ENCODE assay signal across 31 mouse cellular contexts in genomic region chr6:100176914-100177560, GRCm38 (mm10).
DNase-seq lines count a peak whose midpoint lies in the region; ATAC-seq and TF ChIP-seq lines count a peak whose summit lies in the region.
"Had no signal": no experiment of that assay in that cellular context is flagged by ENCODE, and none has a peak within 500 bp of the region (broad histone marks: within the 10 kb centered on the region; RNA-seq: fewer than 3 reads in every experiment).

No protein-coding gene starts in this region.

- no peaks in the 10 kb centered on the region for H3K9me3 ChIP-seq in embryonic facial prominence, embryonic 15.5 days (replicated peaks)
- no peaks in the 10 kb centered on the region for H3K9me3 ChIP-seq in embryonic facial prominence, embryonic 10.5 days
- 0 out of 2 replicates have a peak, but pooled peaks cover 7% of the 10 kb centered on the region for H3K9me3 ChIP-seq in heart, embryonic 12.5 days (replicated peaks)
- H3K9me3 ChIP-seq: embryonic facial prominence, embryonic 12.5 days; heart, embryonic 15.5 days; hindbrain, embryonic 10.5 days; hindbrain, embryonic 13.5 days had no signal

- no peaks in the 10 kb centered on the region for H3K36me3 ChIP-seq in embryonic facial prominence, embryonic 15.5 days
- H3K36me3 ChIP-seq in embryonic facial prominence, embryonic 10.5 days (replicated peaks), result no peaks in the 10 kb centered on the region
- H3K36me3 ChIP-seq in small intestine, adult 2 months (ENCODE audit: control insufficient read depth, insufficient read depth, low read length), result no peaks in the 10 kb centered on the region
- H3K36me3 ChIP-seq in heart, embryonic 12.5 days, result no peaks in the 10 kb centered on the region
- H3K36me3 ChIP-seq: embryonic facial prominence, embryonic 12.5 days; G1E; heart, embryonic 15.5 days; hindbrain, embryonic 10.5 days; hindbrain, embryonic 13.5 days had no signal

- 46% methylated on average over 11 of the region's 11 CpGs for WGBS in embryonic facial prominence, embryonic 15.5 days
- WGBS in embryonic facial prominence, embryonic 10.5 days, result 80% methylated on average over 11 of the region's 11 CpGs
- 86% methylated on average over 11 of the region's 11 CpGs for WGBS in small intestine, adult 2 months
- WGBS in heart, embryonic 12.5 days, result 86% methylated on average over 11 of the region's 11 CpGs

- H3K27me3 ChIP-seq in embryonic facial prominence, embryonic 15.5 days, result peaks cover 10% of the 10 kb centered on the region; the same call in 1 of the 2 replicates
- H3K27me3 ChIP-seq in embryonic facial prominence, embryonic 10.5 days (replicated peaks; ENCODE audit: low read depth, poor library complexity, severe bottlenecking), result peaks cover 71% of the 10 kb centered on the region
- no peaks in the 10 kb centered on the region for H3K27me3 ChIP-seq in small intestine, adult 2 months (ENCODE audit: control insufficient read depth, insufficient read depth, low read length)
- peaks cover 17% of the 10 kb centered on the region for H3K27me3 ChIP-seq in heart, embryonic 12.5 days (replicated peaks)
- H3K27me3 ChIP-seq: CH12.LX had no signal

- H3K4me1 ChIP-seq in embryonic facial prominence, embryonic 15.5 days, result peaks cover 20% of the 10 kb centered on the region
- H3K4me1 ChIP-seq in embryonic facial prominence, embryonic 10.5 days, result peaks cover 10% of the 10 kb centered on the region
- H3K4me1 ChIP-seq in small intestine, adult 2 months (ENCODE audit: control insufficient read depth, insufficient read depth, insufficient read length, low read length), result peaks cover 22% of the 10 kb centered on the region
- peaks cover 18% of the 10 kb centered on the region for H3K4me1 ChIP-seq in heart, embryonic 12.5 days (replicated peaks)
- H3K4me1 ChIP-seq: embryonic facial prominence, embryonic 12.5 days; hindbrain, embryonic 10.5 days; hindbrain, embryonic 13.5 days had no signal

- no peak overlapping the region for H3K9ac ChIP-seq in embryonic facial prominence, embryonic 15.5 days
- H3K9ac ChIP-seq in heart, embryonic 12.5 days, result no peak overlapping the region
- H3K9ac ChIP-seq: embryonic facial prominence, embryonic 12.5 days; heart, embryonic 15.5 days; hindbrain, embryonic 13.5 days had no signal

- no peak for ATAC-seq in embryonic facial prominence, embryonic 15.5 days (ENCODE audit: insufficient number of reproducible peaks, low FRiP score, low TSS enrichment, low read depth)
- peak; percentile 52; the same call in 1 of the 2 replicates for ATAC-seq in frontal cortex, adult (ENCODE audit: low TSS enrichment)
- ATAC-seq in heart, embryonic 12.5 days (ENCODE audit: insufficient number of reproducible peaks, low FRiP score), result no peak
- ATAC-seq: forebrain, embryonic 16.5 days; hindbrain, embryonic 16.5 days; inflammation-experienced regulatory T-cells, adult 6 months; intestine, embryonic 16.5 days had no signal

- peak overlapping the region; percentile 55 for H3K27ac ChIP-seq in embryonic facial prominence, embryonic 15.5 days (replicated peaks)
- no peak overlapping the region for H3K27ac ChIP-seq in embryonic facial prominence, embryonic 10.5 days (replicated peaks)
- 0 out of 2 replicates have a peak overlapping the region, but pooled peaks have one; percentile 5 for H3K27ac ChIP-seq in small intestine, adult 2 months (ENCODE audit: insufficient read depth, low read depth, low read length)
- H3K27ac ChIP-seq in heart, embryonic 12.5 days (ENCODE audit: poor library complexity, severe bottlenecking), result no peak overlapping the region
- H3K27ac ChIP-seq: embryonic facial prominence, embryonic 12.5 days; heart, embryonic 15.5 days; hindbrain, embryonic 10.5 days; hindbrain, embryonic 13.5 days had no signal

- DNase-seq in embryonic facial prominence, embryonic 10.5 days (ENCODE audit: low spot score), result no peak
- DNase-seq in frontal cortex, adult 2 months (ENCODE audit: extremely low spot score in 1 of 2, low spot score in 1 of 2), result no peak
- DNase-seq: adrenal gland, adult 8-10 months; adrenal gland, postnatal 25 days; B cell, adult 2 months; cerebellum, adult 18-20 months; cerebellum, adult 9-10 months; cerebellum, postnatal 14 days; gastrocnemius, postnatal 10 days; gastrocnemius, postnatal 36 days; heart, adult 11 months; heart, postnatal 10 days; heart, postnatal 36 days; kidney, adult 18-20 months; kidney, adult 9 months had no signal

- no peak for TF ChIP-seq POLR2A in small intestine, adult 2 months (IDR thresholded peaks at IDR 0.05; ENCODE audit: low read depth, low read length)

- no peak for TF ChIP-seq CTCF in small intestine, adult 2 months (IDR thresholded peaks at IDR 0.05; ENCODE audit: extremely low read depth, insufficient read length, insufficient replicate concordance, low read depth, low read length)

- H3K4me3 ChIP-seq in embryonic facial prominence, embryonic 15.5 days (replicated peaks), result no peak overlapping the region
- H3K4me3 ChIP-seq in embryonic facial prominence, embryonic 10.5 days, result no peak overlapping the region
- no peak overlapping the region for H3K4me3 ChIP-seq in small intestine, adult 2 months (ENCODE audit: low read depth, low read length)
- no peak overlapping the region for H3K4me3 ChIP-seq in heart, embryonic 12.5 days
- H3K4me3 ChIP-seq: embryonic facial prominence, embryonic 12.5 days; erythroblast, embryonic 14.5 days; heart, embryonic 15.5 days; hindbrain, embryonic 10.5 days; hindbrain, embryonic 13.5 days had no signal

- no peak overlapping the region for H3K4me2 ChIP-seq in embryonic facial prominence, embryonic 15.5 days (replicated peaks)
- H3K4me2 ChIP-seq in heart, embryonic 12.5 days, result no peak overlapping the region
- H3K4me2 ChIP-seq: embryonic facial prominence, embryonic 12.5 days; heart, embryonic 11.5 days; heart, embryonic 15.5 days; hindbrain, embryonic 13.5 days had no signal

Comparison
In these comparisons a context has a peak if more than half of its experiments do, and no peak if none do; other contexts are left out.
1. H3K27ac ChIP-seq: peak in embryonic facial prominence, embryonic 15.5 days (single experiment) and small intestine, adult 2 months (single experiment); none in embryonic facial prominence, embryonic 10.5 days (single experiment) and heart, embryonic 12.5 days (single experiment).